Comparison of ENCODE assay signal across 9 mouse cellular contexts in genomic region chr6:88855636-88856035, GRCm38 (mm10). TPM values are rescaled to one million over a fixed set of nuclear protein-coding genes. Genes with fewer than 3 reads are reported as not detected.
DNase-seq lines count a peak whose midpoint lies in the region; ATAC-seq and TF ChIP-seq lines count a peak whose summit lies in the region.
"Had no signal": no experiment of that assay in that cellular context is flagged by ENCODE, and none has a peak within 500 bp of the region (broad histone marks: within the 10 kb centered on the region; RNA-seq: fewer than 3 reads in every experiment).

No protein-coding gene starts in this region.

- 0 out of 2 replicates have a peak, but pooled peaks cover 6% of the 10 kb centered on the region for H3K4me1 ChIP-seq in kidney, embryonic 15.5 days
- H3K4me1 ChIP-seq in ES-Bruce4 (ENCODE audit: control insufficient read depth, insufficient read depth, low read length) = no peaks in the 10 kb centered on the region

- ATAC-seq in kidney, embryonic 15.5 days (replicated peaks; ENCODE audit: low FRiP score) = no peak; the same call in 1 of the 2 replicates

- H3K36me3 ChIP-seq in kidney, embryonic 15.5 days = no peaks in the 10 kb centered on the region; the same call in 1 of the 2 replicates
- no peaks in the 10 kb centered on the region for H3K36me3 ChIP-seq in ES-Bruce4 (ENCODE audit: control insufficient read depth, insufficient read depth, low read length, poor library complexity, severe bottlenecking)

- TF ChIP-seq EP300 in ES-Bruce4 (IDR thresholded peaks at IDR 0.05; ENCODE audit: insufficient read depth, low read depth, low read length) = no peak

- TF ChIP-seq CTCF in ES-Bruce4 (IDR thresholded peaks at IDR 0.05; ENCODE audit: low read depth, low read length) = peak; percentile 35

- H3K9me3 ChIP-seq in kidney, embryonic 15.5 days (replicated peaks) = 0 out of 2 replicates have a peak, but pooled peaks cover 3% of the 10 kb centered on the region
- no peaks in the 10 kb centered on the region for H3K9me3 ChIP-seq in ES-Bruce4 (replicated peaks; ENCODE audit: control insufficient read depth, insufficient read depth, low read length, poor library complexity, severe bottlenecking)

- H3K4me3 ChIP-seq in kidney, embryonic 15.5 days (replicated peaks) = no peak overlapping the region
- H3K4me3 ChIP-seq in ES-Bruce4 (ENCODE audit: low read depth, low read length) = no peak overlapping the region

- DNase-seq in kidney, adult 18-20 months = peak; percentile 51
- DNase-seq in cerebellum, adult 9-11 months = peak; percentile 77
- DNase-seq in heart, postnatal 10 days = peak; percentile 77 to 88
- peak; percentile 59 to 73 for DNase-seq in left cerebral cortex, postnatal 25 days (ENCODE audit: low spot score in 2 of 2)
- peak; percentile 84 for DNase-seq in mesoderm, embryonic 11.5 days (ENCODE audit: low read depth, low spot score)
- DNase-seq in spleen, postnatal 4 days (ENCODE audit: low spot score in 2 of 2) = peak; percentile 74 to 89

- no peak overlapping the region for H3K9ac ChIP-seq in kidney, embryonic 15.5 days
- H3K9ac ChIP-seq in ES-Bruce4 (ENCODE audit: low read depth, poor library complexity, severe bottlenecking) = no peak overlapping the region

- H3K4me2 ChIP-seq in kidney, embryonic 15.5 days = no peak overlapping the region

- no peak for TF ChIP-seq POLR2A in ES-Bruce4 (IDR thresholded peaks at IDR 0.05; ENCODE audit: insufficient read depth, low read length)

- 27% methylated on average over 5 of the region's 5 CpGs for WGBS in kidney, embryonic 15.5 days

- no peaks in the 10 kb centered on the region for H3K27me3 ChIP-seq in kidney, embryonic 15.5 days
- H3K27me3 ChIP-seq in ES-Bruce4 (ENCODE audit: control insufficient read depth, insufficient read depth, low read length, poor library complexity, severe bottlenecking) = no peaks in the 10 kb centered on the region

- H3K27ac ChIP-seq in kidney, embryonic 15.5 days = no peak overlapping the region
- H3K27ac ChIP-seq in ES-Bruce4 (ENCODE audit: insufficient read depth, low read length) = no peak overlapping the region
- H3K27ac ChIP-seq: macrophage had no signal

- intact Hi-C loops in heart, postnatal 10 days (cut with DNase I) = no loop called here
- intact Hi-C loops in left cerebral cortex, postnatal 25 days (cut with DNase I) = loop anchor here (2.0 kb wide), 1 partner anchor 307 kb away; no protein-coding TSS in a partner anchor

RNA-seq across cellular contexts. Expression of gene Abtb1, which starts 13.9 kb away (rescaled TPM):
- polyA plus RNA-seq in kidney, embryonic 15.5 days (2015; fragmentation: Nextera tagmentation; extraction: Ambion mirVana) = 32.4 and 35.4 TPM in 2 replicates
- polyA plus RNA-seq in ES-Bruce4 (2011; ENCODE audit: insufficient read depth, insufficient read length, low read depth, missing spikeins) = 16.7 and 18.3 TPM in 2 replicates
- 10 to 100 TPM; 18.7 to 21.0 TPM for total RNA-seq in heart, postnatal 10 days (2021)
- 10 to 100 TPM; 34.8 to 35.3 TPM for total RNA-seq in left cerebral cortex, postnatal 25 days (2021)

RNA-seq across cellular contexts. Expression of gene Podxl2, which starts 19.2 kb away (rescaled TPM):
- 43.2 and 55.0 TPM in 2 replicates for polyA plus RNA-seq in kidney, embryonic 15.5 days (2015; fragmentation: Nextera tagmentation; extraction: Ambion mirVana)
- 0.81 and 1.2 TPM in 2 replicates for polyA plus RNA-seq in ES-Bruce4 (2011; ENCODE audit: insufficient read depth, insufficient read length, low read depth, missing spikeins)
- 10 to 100 TPM; 49.9 to 54.8 TPM for total RNA-seq in heart, postnatal 10 days (2021)
- 100 to 1,000 TPM; 173 to 180 TPM for total RNA-seq in left cerebral cortex, postnatal 25 days (2021)

RNA-seq across cellular contexts. Expression of gene Mcm2, which starts 42.9 kb away (rescaled TPM):
- polyA plus RNA-seq in kidney, embryonic 15.5 days (2015; fragmentation: Nextera tagmentation; extraction: Ambion mirVana) = 145 and 158 TPM in 2 replicates
- 117 and 120 TPM in 2 replicates for polyA plus RNA-seq in ES-Bruce4 (2011; ENCODE audit: insufficient read depth, insufficient read length, low read depth, missing spikeins)
- total RNA-seq in heart, postnatal 10 days (2021) = 10 to 100 TPM; 36.7 to 48.8 TPM
- total RNA-seq in left cerebral cortex, postnatal 25 days (2021) = 1 to 10 TPM; 3.2 to 4.9 TPM

RNA-seq across cellular contexts. Expression of gene Tpra1, which starts 46.4 kb away (rescaled TPM):
- 68.3 and 75.1 TPM in 2 replicates for polyA plus RNA-seq in kidney, embryonic 15.5 days (2015; fragmentation: Nextera tagmentation; extraction: Ambion mirVana)
- polyA plus RNA-seq in ES-Bruce4 (2011; ENCODE audit: insufficient read depth, insufficient read length, low read depth, missing spikeins) = 17.4 and 24.2 TPM in 2 replicates
- 10 to 100 TPM; 31.8 to 34.3 TPM for total RNA-seq in heart, postnatal 10 days (2021)
- 10 to 100 TPM; 39.2 to 46.8 TPM for total RNA-seq in left cerebral cortex, postnatal 25 days (2021)

Comparison
In these comparisons a context has a peak if more than half of its experiments do, and no peak if none do; other contexts are left out.
1. RNA of gene Mcm2, which starts 42.9 kb away (total RNA-seq): 36.7 to 48.8 TPM in heart, postnatal 10 days; 3.2 to 4.9 TPM in left cerebral cortex, postnatal 25 days; every median in the first group is over 4 times any median in the second.
2. Peak in every context shown above with its lines, with median percentiles within 50 percentile points of each other: DNase-seq.